ENCODE assay signal across 26 mouse cellular contexts in genomic region chr6:29276746-29277145, GRCm38 (mm10). TPM values are rescaled to one million over a fixed set of nuclear protein-coding genes. Genes with fewer than 3 reads are reported as not detected.
A peak's percentile ranks its signal among the peaks of the same experiment; 100 is the strongest.
DNase-seq lines count a peak whose midpoint lies in the region; ATAC-seq lines count a peak whose summit lies in the region.
"Had no signal": no experiment of that assay in that cellular context is flagged by ENCODE, and none has a peak within 500 bp of the region (broad histone marks: within the 10 kb centered on the region; RNA-seq: fewer than 3 reads in every experiment).

No protein-coding gene starts in this region.

- no peaks in the 10 kb centered on the region for H3K9me3 ChIP-seq in hindbrain, embryonic 13.5 days
- H3K9me3 ChIP-seq in hindbrain, embryonic 16.5 days (ENCODE audit: control insufficient read depth, low read length), result no peaks in the 10 kb centered on the region
- no peaks in the 10 kb centered on the region for H3K9me3 ChIP-seq in midbrain, embryonic 11.5 days (ENCODE audit: control insufficient read depth, low read length)
- no peaks in the 10 kb centered on the region for H3K9me3 ChIP-seq in midbrain, embryonic 16.5 days (replicated peaks; ENCODE audit: control insufficient read depth, low read length, poor library complexity, severe bottlenecking)
- H3K9me3 ChIP-seq: forebrain, embryonic 10.5 days; forebrain, embryonic 15.5 days; heart, embryonic 12.5 days; heart, embryonic 15.5 days; hindbrain, embryonic 15.5 days had no signal

- WGBS in hindbrain, embryonic 13.5 days, result 92% methylated on average over 5 of the region's 5 CpGs
- 94% methylated on average over 5 of the region's 5 CpGs for WGBS in hindbrain, embryonic 16.5 days
- 88% methylated on average over 5 of the region's 5 CpGs for WGBS in midbrain, embryonic 11.5 days
- 90% methylated on average over 5 of the region's 5 CpGs for WGBS in midbrain, embryonic 16.5 days

- no peak overlapping the region for H3K4me3 ChIP-seq in hindbrain, embryonic 13.5 days
- no peak overlapping the region for H3K4me3 ChIP-seq in hindbrain, embryonic 16.5 days (ENCODE audit: low read length)
- no peak overlapping the region for H3K4me3 ChIP-seq in midbrain, embryonic 11.5 days (ENCODE audit: low read depth, low read length)
- H3K4me3 ChIP-seq in midbrain, embryonic 16.5 days (ENCODE audit: low read depth, low read length), result no peak overlapping the region
- H3K4me3 ChIP-seq: forebrain, embryonic 10.5 days; forebrain, embryonic 15.5 days; heart, embryonic 12.5 days; heart, embryonic 15.5 days; hindbrain, embryonic 15.5 days had no signal

- H3K4me1 ChIP-seq in hindbrain, embryonic 13.5 days (replicated peaks), result peaks cover 26% of the 10 kb centered on the region
- no peaks in the 10 kb centered on the region for H3K4me1 ChIP-seq in hindbrain, embryonic 16.5 days (ENCODE audit: control insufficient read depth, insufficient read depth, low read depth, low read length)
- H3K4me1 ChIP-seq in midbrain, embryonic 11.5 days (ENCODE audit: control insufficient read depth, insufficient read depth, low read length), result peaks cover 4% of the 10 kb centered on the region; the same call in 1 of the 2 replicates
- peaks cover 10% of the 10 kb centered on the region for H3K4me1 ChIP-seq in midbrain, embryonic 16.5 days (ENCODE audit: control insufficient read depth, insufficient read depth, low read length)

- no peak overlapping the region for H3K27ac ChIP-seq in hindbrain, embryonic 13.5 days
- no peak overlapping the region for H3K27ac ChIP-seq in hindbrain, embryonic 16.5 days (ENCODE audit: low read depth, low read length)
- 0 out of 2 replicates have a peak overlapping the region, but pooled peaks have one; percentile 9 for H3K27ac ChIP-seq in midbrain, embryonic 11.5 days (ENCODE audit: low read depth, low read length)
- no peak overlapping the region for H3K27ac ChIP-seq in midbrain, embryonic 16.5 days (ENCODE audit: low read length)
- H3K27ac ChIP-seq: forebrain, embryonic 10.5 days; forebrain, embryonic 15.5 days; heart, embryonic 15.5 days; hindbrain, embryonic 15.5 days had no signal

- 0 out of 2 replicates have a peak overlapping the region, but pooled peaks have one; percentile 39 for H3K9ac ChIP-seq in hindbrain, embryonic 13.5 days
- no peak overlapping the region for H3K9ac ChIP-seq in hindbrain, embryonic 16.5 days (ENCODE audit: low read depth, low read length)
- H3K9ac ChIP-seq in midbrain, embryonic 11.5 days (ENCODE audit: low read length), result peak overlapping the region; percentile 9; the same call in 1 of the 2 replicates
- H3K9ac ChIP-seq in midbrain, embryonic 16.5 days (ENCODE audit: low read depth, low read length), result no peak overlapping the region
- H3K9ac ChIP-seq: forebrain, embryonic 15.5 days; heart, embryonic 12.5 days; heart, embryonic 15.5 days; hindbrain, embryonic 15.5 days had no signal

- peaks cover 9% of the 10 kb centered on the region; the same call in 1 of the 2 replicates for H3K36me3 ChIP-seq in hindbrain, embryonic 13.5 days
- no peaks in the 10 kb centered on the region for H3K36me3 ChIP-seq in hindbrain, embryonic 16.5 days (ENCODE audit: control insufficient read depth, insufficient read depth, low read length)
- H3K36me3 ChIP-seq in midbrain, embryonic 11.5 days (ENCODE audit: control insufficient read depth, insufficient read depth, low read length), result peaks cover 3% of the 10 kb centered on the region; the same call in 1 of the 2 replicates
- no peaks in the 10 kb centered on the region for H3K36me3 ChIP-seq in midbrain, embryonic 16.5 days (ENCODE audit: control insufficient read depth, insufficient read depth, low read length)
- H3K36me3 ChIP-seq: hindbrain, embryonic 15.5 days had no signal

- no peak for DNase-seq in midbrain, embryonic 11.5 days (ENCODE audit: low spot score, missing footprints)
- peak; percentile 32 for DNase-seq in retina, embryonic 14.5 days (ENCODE audit: low spot score)
- no peak for DNase-seq in left cerebral cortex, adult 8-10 months (ENCODE audit: low spot score in 2 of 2)
- DNase-seq: adrenal gland, adult 2 months; adrenal gland, postnatal 14 days; cerebellum, adult 11 months; cerebellum, adult 2 months; cerebellum, adult 9-11 months; cerebellum, postnatal 25 days; gastrocnemius, postnatal 25 days; heart, adult 18-20 months; heart, postnatal 10 days; heart, postnatal 4 days had no signal

- no peaks in the 10 kb centered on the region for H3K27me3 ChIP-seq in hindbrain, embryonic 13.5 days
- no peaks in the 10 kb centered on the region for H3K27me3 ChIP-seq in hindbrain, embryonic 16.5 days (replicated peaks; ENCODE audit: control insufficient read depth, insufficient read depth, low read length)
- no peaks in the 10 kb centered on the region for H3K27me3 ChIP-seq in midbrain, embryonic 11.5 days (ENCODE audit: control insufficient read depth, insufficient read depth, low read length)
- H3K27me3 ChIP-seq in midbrain, embryonic 16.5 days (ENCODE audit: control insufficient read depth, insufficient read depth, low read depth, low read length), result no peaks in the 10 kb centered on the region
- H3K27me3 ChIP-seq: forebrain, embryonic 15.5 days; heart, embryonic 12.5 days; heart, embryonic 15.5 days; hindbrain, embryonic 15.5 days had no signal

- no peak overlapping the region for H3K4me2 ChIP-seq in hindbrain, embryonic 13.5 days
- H3K4me2 ChIP-seq in hindbrain, embryonic 16.5 days (ENCODE audit: low read length), result no peak overlapping the region
- no peak overlapping the region for H3K4me2 ChIP-seq in midbrain, embryonic 11.5 days
- no peak overlapping the region for H3K4me2 ChIP-seq in midbrain, embryonic 16.5 days (ENCODE audit: low read length)
- H3K4me2 ChIP-seq: forebrain, embryonic 15.5 days; heart, embryonic 12.5 days; heart, embryonic 15.5 days; hindbrain, embryonic 15.5 days had no signal

- ATAC-seq in hindbrain, embryonic 13.5 days (ENCODE audit: low FRiP score), result no peak
- ATAC-seq in hindbrain, embryonic 16.5 days, result no peak
- ATAC-seq in midbrain, embryonic 11.5 days (ENCODE audit: low FRiP score), result no peak
- no peak for ATAC-seq in midbrain, embryonic 16.5 days
- ATAC-seq: CD4-positive, CD25-positive, alpha-beta regulatory T cell, adult 4 months; forebrain, embryonic 15.5 days had no signal

RNA-seq across cellular contexts. Expression of gene Fam71f2, which starts 2.6 kb away (rescaled TPM):
- 0.47 and 0.53 TPM in 2 replicates for polyA plus RNA-seq in hindbrain, embryonic 13.5 days (2015; fragmentation: Nextera tagmentation; extraction: Ambion mirVana)
- polyA plus RNA-seq in hindbrain, embryonic 16.5 days (2015; fragmentation: Nextera tagmentation; extraction: Ambion mirVana), result 0.34 and 0.41 TPM in 2 replicates
- 0.41 and 0.79 TPM in 2 replicates for polyA plus RNA-seq in midbrain, embryonic 11.5 days (2014; fragmentation: Nextera tagmentation; extraction: Ambion mirVana)
- 0.60 and 0.80 TPM in 2 replicates for polyA plus RNA-seq in midbrain, embryonic 16.5 days (2015; fragmentation: Nextera tagmentation; extraction: Ambion mirVana)
- under 1 TPM in 3 of 4 experiments, not detected in 1; 0.57 to 0.68 (median 0.67) TPM for total RNA-seq in left cerebral cortex, adult 8-10 months (2022)
- total RNA-seq: adrenal gland, postnatal 14 days; common myeloid progenitor, adult 5-6 weeks; gastrocnemius, adult 8-10 months; gastrocnemius, postnatal 25 days; heart, adult 18-20 months; heart, postnatal 10 days; MEL had no signal

RNA-seq across cellular contexts. Expression of gene Hilpda, which starts 4.5 kb away (rescaled TPM):
- 31.8 and 36.6 TPM in 2 replicates for polyA plus RNA-seq in hindbrain, embryonic 13.5 days (2015; fragmentation: Nextera tagmentation; extraction: Ambion mirVana)
- polyA plus RNA-seq in hindbrain, embryonic 16.5 days (2015; fragmentation: Nextera tagmentation; extraction: Ambion mirVana), result 31.1 and 31.3 TPM in 2 replicates
- 30.1 and 30.5 TPM in 2 replicates for polyA plus RNA-seq in midbrain, embryonic 11.5 days (2014; fragmentation: Nextera tagmentation; extraction: Ambion mirVana)
- polyA plus RNA-seq in midbrain, embryonic 16.5 days (2015; fragmentation: Nextera tagmentation; extraction: Ambion mirVana), result 34.8 and 36.4 TPM in 2 replicates
- 1 to 10 TPM; 5.2 to 8.6 (median 6.1) TPM for total RNA-seq in left cerebral cortex, adult 8-10 months (2022)

RNA-seq across cellular contexts. Expression of gene Fam71f1, which starts 42.2 kb away (rescaled TPM):
- not detected in 2 replicates for polyA plus RNA-seq in hindbrain, embryonic 13.5 days (2015; fragmentation: Nextera tagmentation; extraction: Ambion mirVana)
- not detected in 2 replicates for polyA plus RNA-seq in hindbrain, embryonic 16.5 days (2015; fragmentation: Nextera tagmentation; extraction: Ambion mirVana)
- polyA plus RNA-seq in midbrain, embryonic 11.5 days (2014; fragmentation: Nextera tagmentation; extraction: Ambion mirVana), result not detected in 2 replicates
- not detected in 2 replicates for polyA plus RNA-seq in midbrain, embryonic 16.5 days (2015; fragmentation: Nextera tagmentation; extraction: Ambion mirVana)
- total RNA-seq in left cerebral cortex, adult 8-10 months (2022), result not detected
- total RNA-seq: adrenal gland, adult 2 months; adrenal gland, postnatal 14 days; common myeloid progenitor, adult 5-6 weeks; gastrocnemius, adult 8-10 months; gastrocnemius, postnatal 25 days; heart, adult 18-20 months; heart, postnatal 10 days; heart, postnatal 4 days; MEL had no signal
- polyA plus RNA-seq: adrenal gland, adult 2 months; CD4-positive, CD25-positive, alpha-beta regulatory T cell, adult 4 months; cerebellum, adult 2 months; forebrain, embryonic 10.5 days; forebrain, embryonic 15.5 days; hindbrain, embryonic 11.5 days; hindbrain, embryonic 15.5 days had no signal

Comparison
In these comparisons a context has a peak if more than half of its experiments do, and no peak if none do; other contexts are left out.
1. H3K9ac ChIP-seq: peak in hindbrain, embryonic 13.5 days (single experiment) and midbrain, embryonic 11.5 days (single experiment); none in hindbrain, embryonic 16.5 days (single experiment) and midbrain, embryonic 16.5 days (single experiment).